Mouse (Mus musculus): Measurements from ENCODE around the gene Palm2. TPM values are rescaled to one million over a fixed set of nuclear protein-coding genes. Genes with fewer than 3 reads are reported as not detected.

Gene Palm2
- total RNA-seq, 2 experiments from 2014 or later: 58.1 to 60.8 TPM

GRCm38 (mm10) chr4:57524461-57524860 lies 90.4 kb downstream of the Palm2 start:
- TF ChIP-seq CTCF (conservative IDR thresholded peaks at IDR 0.05): no peak
- no peak for DNase-seq (ENCODE audit: low spot score in 2 of 2)
- Histone ChIP-seq H3K27ac (no peak overlapping the region), H3K4me3 (no peak overlapping the region)

GRCm38 (mm10) chr4:57525221-57526011 lies 91.4 kb downstream of the Palm2 start:
- no peak for DNase-seq (ENCODE audit: low spot score in 2 of 2)
- Histone ChIP-seq H3K27ac (no peak overlapping the region), H3K4me3 (no peak overlapping the region)
- no peak for TF ChIP-seq CTCF (conservative IDR thresholded peaks at IDR 0.05)

DNA sequence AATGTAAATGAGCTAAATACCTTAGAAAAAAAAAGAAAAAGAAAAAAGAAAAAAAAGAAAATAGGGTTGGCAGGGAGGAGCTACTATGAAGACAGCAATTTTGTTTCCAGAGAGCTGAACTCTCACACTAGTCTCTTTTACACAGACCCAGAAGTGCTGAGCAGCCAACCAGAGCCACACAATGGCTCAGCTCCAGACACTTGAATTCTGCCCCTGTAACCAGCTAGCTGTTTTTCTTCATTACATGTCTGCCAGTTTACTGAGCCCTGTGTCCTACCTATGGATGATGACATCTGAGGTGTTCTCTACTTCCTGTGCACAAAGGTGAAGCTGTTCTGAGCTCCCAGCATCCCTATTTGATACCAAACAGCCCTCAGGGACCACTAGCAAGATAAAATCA lies 94.2 kb downstream of the Palm2 start:
- no peak for DNase-seq (ENCODE audit: low spot score in 2 of 2)
- Histone ChIP-seq H3K27ac (no peak overlapping the region), H3K4me3 (no peak overlapping the region)
- no peak for TF ChIP-seq CTCF (conservative IDR thresholded peaks at IDR 0.05)

DNA sequence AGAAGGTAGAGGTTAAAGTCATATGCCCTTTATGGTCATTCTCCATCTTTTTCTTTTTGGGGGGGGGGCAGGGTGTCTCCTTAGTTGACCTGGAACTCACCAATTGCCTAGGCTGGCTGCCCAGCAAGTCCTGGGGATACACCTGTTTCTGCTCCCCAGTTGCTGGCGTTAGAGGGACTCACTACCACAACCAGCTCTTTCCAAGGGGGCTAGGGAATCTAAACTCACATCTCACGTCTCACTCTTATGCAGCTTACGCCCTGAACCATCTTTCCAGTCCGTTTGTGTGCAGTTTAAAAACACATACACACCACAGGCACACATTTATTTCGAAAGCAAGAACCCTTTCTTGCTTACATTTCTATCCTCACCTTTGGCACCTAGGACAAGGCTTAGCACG lies 99.6 kb downstream of the Palm2 start:
- no peak for DNase-seq (ENCODE audit: low spot score in 2 of 2)
- Histone ChIP-seq H3K27ac (no peak overlapping the region), H3K4me3 (no peak overlapping the region)
- no peak for TF ChIP-seq CTCF (conservative IDR thresholded peaks at IDR 0.05)

GRCm38 (mm10) chr4:57534232-57534631 lies 100.2 kb downstream of the Palm2 start:
- Histone ChIP-seq H3K4me3 (no peak overlapping the region), H3K27ac (no peak overlapping the region)
- no peak for TF ChIP-seq CTCF (conservative IDR thresholded peaks at IDR 0.05)
- DNase-seq (ENCODE audit: low spot score in 2 of 2): no peak

DNA sequence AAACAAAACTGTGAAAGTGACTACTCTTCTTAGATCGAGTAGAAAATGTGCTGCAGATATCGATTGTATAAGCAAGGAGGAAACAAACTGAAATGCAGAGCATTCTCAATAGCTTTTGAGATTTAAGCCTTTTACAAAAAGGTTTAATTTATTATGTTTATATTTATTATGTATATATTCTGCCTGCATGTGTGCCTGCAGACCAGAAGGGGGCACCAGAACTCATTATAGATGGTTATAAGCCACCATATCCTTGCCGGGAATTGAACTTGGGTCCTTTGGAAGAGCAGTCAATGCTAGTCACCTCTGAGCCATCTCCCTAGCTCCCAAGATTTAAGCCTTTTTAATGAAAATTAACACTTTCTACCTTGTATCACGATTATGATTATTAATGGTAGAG lies 101.0 kb downstream of the Palm2 start:
- Histone ChIP-seq H3K4me3 (no peak overlapping the region), H3K27ac (no peak overlapping the region)
- TF ChIP-seq CTCF (conservative IDR thresholded peaks at IDR 0.05): peak; percentile 70
- no peak for DNase-seq (ENCODE audit: low spot score in 2 of 2)

DNA sequence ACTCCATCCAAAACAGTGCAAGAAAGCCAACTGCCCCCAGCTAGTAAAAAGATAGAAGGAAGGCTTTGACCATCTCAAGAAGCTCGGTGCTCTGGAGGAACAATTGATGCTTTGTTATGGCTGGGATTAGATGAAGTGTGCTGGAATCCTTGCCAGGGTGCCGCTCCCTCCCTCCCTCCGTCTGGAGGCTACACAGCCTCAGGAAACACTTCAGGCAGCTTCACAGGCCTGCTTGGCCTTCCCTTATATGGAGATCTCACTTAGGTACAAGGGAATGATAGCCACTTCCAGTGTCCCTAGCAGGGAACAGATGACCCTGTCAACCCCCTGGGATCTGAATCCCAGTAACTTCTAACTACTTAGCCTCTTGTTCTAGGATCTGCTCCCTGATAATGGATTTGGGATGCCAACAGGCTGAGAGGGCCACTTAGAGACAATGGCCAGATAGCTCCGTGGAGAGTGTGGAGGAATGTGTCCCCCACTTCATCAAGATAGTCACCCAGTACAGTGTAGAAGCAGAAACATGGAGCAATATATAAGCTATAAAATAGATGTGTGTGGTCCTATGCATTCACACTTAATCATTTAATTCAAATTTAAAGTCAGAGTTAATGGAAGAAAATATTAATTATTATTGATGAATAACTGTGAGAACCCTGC lies 104.1 kb downstream of the Palm2 start:
- TF ChIP-seq CTCF (conservative IDR thresholded peaks at IDR 0.05): no peak
- no peak overlapping the region for H3K27ac ChIP-seq
- no peak for DNase-seq (ENCODE audit: low spot score in 2 of 2)
- H3K4me3 ChIP-seq: no peak overlapping the region

GRCm38 (mm10) chr4:57543692-57544256 lies 109.7 kb downstream of the Palm2 start:
- Histone ChIP-seq H3K27ac (no peak overlapping the region), H3K4me3 (no peak overlapping the region)
- no peak for TF ChIP-seq CTCF (conservative IDR thresholded peaks at IDR 0.05)
- no peak for DNase-seq (ENCODE audit: low spot score in 2 of 2)

DNA sequence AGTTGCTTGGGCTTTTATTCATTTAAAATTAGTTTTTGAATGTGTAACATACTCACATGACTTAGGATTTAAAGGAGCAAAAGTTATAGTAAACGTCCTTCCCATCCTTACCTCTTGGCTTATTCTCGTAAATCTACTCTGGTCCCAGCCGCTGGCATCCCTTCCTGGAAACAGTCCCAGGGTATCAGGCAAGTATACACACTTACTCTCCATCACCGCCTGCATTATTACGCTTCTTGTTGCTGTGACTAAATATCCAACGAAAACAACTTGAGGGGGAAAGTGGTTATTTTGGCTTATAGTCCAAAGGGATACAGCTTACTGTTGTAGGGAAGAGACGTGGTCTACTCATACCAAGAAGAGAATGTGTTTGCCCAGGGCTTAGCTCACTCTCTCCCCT lies 113.7 kb downstream of the Palm2 start:
- Histone ChIP-seq H3K4me3 (no peak overlapping the region), H3K27ac (no peak overlapping the region)
- no peak for TF ChIP-seq CTCF (conservative IDR thresholded peaks at IDR 0.05)
- DNase-seq (ENCODE audit: low spot score in 2 of 2): no peak

- no peak for DNase-seq (ENCODE audit: low spot score in 2 of 2)
- no peak for TF ChIP-seq CTCF (conservative IDR thresholded peaks at IDR 0.05)
- Histone ChIP-seq H3K4me3 (no peak overlapping the region), H3K27ac (no peak overlapping the region)
Measured at GRCm38 (mm10) chr4:57550216-57550615, 116.2 kb downstream of the Palm2 start.

DNA sequence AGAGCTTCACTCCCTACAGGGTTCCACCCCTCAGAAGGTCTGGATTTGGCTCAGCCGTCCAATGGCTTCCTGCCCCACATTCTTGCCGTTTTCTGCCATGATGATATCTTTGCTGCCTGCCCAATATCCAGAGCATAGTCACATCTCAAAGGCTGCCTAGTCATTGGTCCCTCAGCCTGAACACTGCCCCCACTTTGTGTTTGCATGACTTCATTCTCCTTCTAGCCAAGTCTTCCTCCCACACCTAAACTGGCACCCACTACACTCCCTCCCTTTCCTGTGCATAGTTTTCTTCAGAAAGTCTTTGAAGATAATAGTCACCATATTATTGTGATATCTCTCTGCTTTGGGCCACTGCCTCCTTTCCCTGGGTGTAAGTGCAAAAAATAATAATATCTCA lies 123.1 kb downstream of the Palm2 start:
- no peak for DNase-seq (ENCODE audit: low spot score in 2 of 2)
- H3K27ac ChIP-seq: no peak overlapping the region
- no peak overlapping the region for H3K4me3 ChIP-seq
- TF ChIP-seq CTCF (conservative IDR thresholded peaks at IDR 0.05): no peak

GRCm38 (mm10) chr4:57559438-57559837 lies 125.4 kb downstream of the Palm2 start:
- Histone ChIP-seq H3K27ac (no peak overlapping the region), H3K4me3 (no peak overlapping the region)
- DNase-seq (ENCODE audit: low spot score in 2 of 2): no peak
- TF ChIP-seq CTCF (conservative IDR thresholded peaks at IDR 0.05): no peak

DNA sequence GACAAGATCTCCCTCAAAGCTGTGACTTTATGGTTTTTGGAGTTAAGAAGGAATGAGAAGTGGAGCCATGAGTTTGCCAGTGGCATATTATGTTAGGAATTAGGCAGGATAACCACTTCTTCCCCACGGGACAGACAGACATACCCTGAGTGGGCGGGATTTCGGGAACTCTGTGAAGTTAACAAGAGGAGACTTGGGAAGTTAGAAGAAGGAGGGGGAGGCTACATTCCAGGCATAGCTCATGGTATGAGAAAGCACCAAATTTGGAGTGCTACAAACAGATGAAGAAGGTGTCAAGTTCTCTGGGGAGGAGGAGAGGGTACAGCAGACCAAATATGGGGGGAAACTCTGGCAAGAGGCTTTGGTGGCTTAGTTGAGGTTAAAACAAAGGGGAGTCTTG lies 126.0 kb downstream of the Palm2 start:
- Histone ChIP-seq H3K4me3 (no peak overlapping the region), H3K27ac (no peak overlapping the region)
- no peak for TF ChIP-seq CTCF (conservative IDR thresholded peaks at IDR 0.05)
- no peak for DNase-seq (ENCODE audit: low spot score in 2 of 2)

DNA sequence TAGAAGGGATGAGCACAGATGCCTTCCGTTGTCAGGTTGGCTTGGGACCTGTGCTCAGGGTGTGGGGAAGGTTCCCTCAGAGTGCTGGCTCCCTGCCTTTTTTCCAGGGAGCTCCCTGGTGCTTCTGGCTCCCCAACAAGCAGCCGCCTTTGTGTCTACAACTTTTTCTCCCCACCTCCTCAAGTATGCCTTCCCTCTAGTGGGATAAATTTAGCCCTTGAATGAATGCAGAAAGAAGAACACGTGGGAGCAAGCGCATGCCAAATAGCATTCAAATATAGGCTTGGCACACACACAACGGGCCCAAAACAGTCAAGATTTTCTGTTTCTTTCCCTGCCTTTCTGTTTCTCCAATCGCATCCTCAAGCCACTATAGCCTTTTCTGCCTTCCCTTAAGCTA lies 127.0 kb downstream of the Palm2 start:
- Histone ChIP-seq H3K27ac (no peak overlapping the region), H3K4me3 (no peak overlapping the region)
- peak; percentile 44 to 66 for DNase-seq (ENCODE audit: low spot score in 2 of 2)
- 0 out of 2 replicates have a peak, but pooled peaks have one; percentile 14 for TF ChIP-seq CTCF (conservative IDR thresholded peaks at IDR 0.05)
